Mouse (Mus musculus) hindbrain, embryonic 15.5 days (tissue): ENCODE results near the gene Klc4. TPM values are rescaled to one million over a fixed set of nuclear protein-coding genes. Genes with fewer than 3 reads are reported as not detected.

Experiments
- ATAC-seq: fragments of 200-750 bp; cut with Nextera tagmentation; 2 replicates; pipeline ENCODE4 v1.8.0; 2017; ENCODE audit warnings: low read depth, moderate number of reproducible peaks, moderate TSS enrichment; ENCODE audit not compliant: low FRiP score
- H3K27ac ChIP-seq: fragments of 300-500 bp; sonication (generic); replicated peaks from 2 replicates; pipeline ENCODE4 v1.5.1; 2015; ENCODE audit warnings: mild to moderate bottlenecking, inconsistent platforms
- H3K27me3 ChIP-seq: fragments of 300-500 bp; sonication (generic); 2 replicates; pipeline ENCODE4 v1.6.1; 2015; ENCODE audit warnings: control low read depth, inconsistent platforms
- H3K36me3 ChIP-seq: fragments of 300-500 bp; sonication (generic); 2 replicates; pipeline ENCODE4 v1.6.1; 2015; ENCODE audit warnings: control low read depth, inconsistent platforms
- H3K4me1 ChIP-seq: fragments of 300-500 bp; sonication (generic); replicated peaks from 2 replicates; pipeline ENCODE4 v1.6.1; 2015; ENCODE audit warnings: control low read depth, inconsistent platforms
- H3K4me2 ChIP-seq: fragments of 300-500 bp; sonication (generic); 2 replicates; pipeline ENCODE4 v1.6.1; 2015; ENCODE audit warnings: moderate library complexity, mild to moderate bottlenecking, inconsistent platforms
- H3K4me3 ChIP-seq: fragments of 300-500 bp; sonication (generic); 2 replicates; pipeline ENCODE4 v1.5.1; 2015; ENCODE audit warnings: mild to moderate bottlenecking, inconsistent platforms
- H3K9ac ChIP-seq: fragments of 300-500 bp; sonication (generic); 2 replicates; pipeline ENCODE4 v1.6.1; 2015; ENCODE audit warnings: inconsistent platforms
- H3K9me3 ChIP-seq: fragments of 300-500 bp; sonication (generic); 2 replicates; pipeline ENCODE4 v1.6.1; 2016; ENCODE audit warnings: control low read depth, inconsistent platforms
- WGBS: fragments of 180-500 bp; shearing (Covaris S2); methylation state at CpG from one replicate; pipeline ENCODE4 v1.1.7; 2015; 5-methylcytosine and 5-hydroxymethylcytosine counted together
- polyA plus RNA-seq: library from polyadenylated mRNA; unstranded; fragments of >200 nt; fragmentation: Nextera tagmentation; extraction: Ambion mirVana; gene quantifications from 2 replicates; pipeline ENCODE4 v1.2.1, GENCODE M21; 2015

The Klc4 gene
- polyA plus RNA-seq, result 33.9 and 35.9 TPM in 2 replicates

DNA sequence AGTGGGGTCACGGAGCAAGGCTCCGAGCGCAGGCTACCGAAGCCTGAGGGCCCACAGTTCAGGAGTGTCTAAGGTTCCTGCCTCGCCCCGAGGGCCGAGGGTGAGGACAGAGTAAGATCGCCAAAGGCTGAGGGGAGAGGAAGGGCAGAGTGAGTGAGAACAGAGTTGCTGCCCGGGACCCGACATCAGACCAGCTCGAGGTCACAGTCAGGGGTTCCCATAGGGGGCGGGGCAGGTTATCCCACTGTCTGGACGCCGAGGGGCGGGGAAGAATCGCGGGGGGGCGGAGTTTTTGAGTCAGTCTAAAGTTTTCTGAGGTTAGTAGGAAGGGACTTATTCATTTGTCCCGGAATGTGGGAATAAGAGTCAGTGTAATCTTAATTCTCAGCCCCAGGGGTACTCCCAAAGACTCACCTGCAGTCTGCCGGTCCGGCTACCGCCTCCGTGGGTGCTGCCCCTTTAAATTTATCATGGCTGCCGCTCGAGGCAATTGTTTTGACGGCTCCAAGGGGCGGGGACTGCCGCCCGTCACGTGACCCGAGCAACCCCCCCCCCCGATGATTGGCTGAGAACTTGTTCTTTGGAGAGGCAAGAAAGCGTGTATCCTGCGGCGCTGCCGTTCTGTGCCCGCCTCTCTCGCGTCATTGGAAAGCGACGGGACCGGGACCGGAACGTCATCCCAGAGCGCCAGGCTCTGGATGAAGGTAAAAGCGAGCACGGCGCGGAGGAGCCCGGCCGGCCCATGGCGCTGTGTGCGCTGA, at the start of gene Klc4, which contains the start of gene Mrpl2:
TSS of gene Klc4 (minus strand) at position 462 of the 761 bp plus-strand sequence.
TSS of gene Mrpl2 (plus strand) at position 669 of the 761 bp plus-strand sequence.
- Histone ChIP-seq H3K9ac (peak within 1 kb of the TSS; percentile 80), H3K27ac (peak within 1 kb of the TSS; percentile 93), H3K4me2 (peak within 1 kb of the TSS; percentile 80), H3K4me3 (peak within 1 kb of the TSS; percentile 72), H3K36me3 (peaks cover 7% of the 10 kb centered on the region; the same call in 1 of the 2 replicates), H3K27me3 (no peaks in the 10 kb centered on the region), H3K4me1 (peaks cover 33% of the 10 kb centered on the region), H3K9me3 (no peaks in the 10 kb centered on the region)
- peak; percentile 71 for ATAC-seq
- under 1% methylated on average over 53 of the region's 53 CpGs for WGBS

DNA sequence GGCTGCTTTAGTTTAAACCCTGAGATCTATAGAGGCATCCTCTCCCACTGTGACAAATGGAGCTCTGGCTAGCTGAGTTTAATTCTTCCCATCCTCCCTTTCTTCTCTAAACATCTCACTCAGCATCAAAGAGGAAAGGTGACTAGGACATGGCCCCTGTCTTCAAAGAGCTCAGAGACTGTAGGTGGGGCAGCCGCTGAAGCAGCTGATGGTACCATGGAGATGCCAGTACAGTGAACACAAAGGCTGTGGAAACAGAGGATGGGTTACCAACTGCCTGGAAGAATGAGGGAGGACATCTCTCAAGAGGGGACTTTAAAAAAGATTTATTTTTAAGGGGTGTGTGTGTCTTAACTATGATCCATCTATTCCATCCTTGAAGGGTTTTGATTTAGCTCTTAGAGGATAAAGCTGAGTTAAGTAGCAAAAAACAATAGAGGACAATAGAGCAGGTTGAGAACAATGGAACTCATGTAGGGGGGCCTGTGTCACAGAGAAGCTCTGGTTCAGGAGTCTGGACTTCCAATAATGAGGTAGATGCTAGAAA, 48.8 kb upstream of the Klc4 start:
- no peak for ATAC-seq
- Histone ChIP-seq H3K4me2 (no peak overlapping the region), H3K4me3 (no peak overlapping the region), H3K4me1 (no peaks in the 10 kb centered on the region), H3K9me3 (no peaks in the 10 kb centered on the region), H3K9ac (no peak overlapping the region), H3K27me3 (no peaks in the 10 kb centered on the region), H3K27ac (no peak overlapping the region), H3K36me3 (peaks cover 7% of the 10 kb centered on the region)
- 66% methylated on average over 1 of the region's 1 CpGs for WGBS

DNA sequence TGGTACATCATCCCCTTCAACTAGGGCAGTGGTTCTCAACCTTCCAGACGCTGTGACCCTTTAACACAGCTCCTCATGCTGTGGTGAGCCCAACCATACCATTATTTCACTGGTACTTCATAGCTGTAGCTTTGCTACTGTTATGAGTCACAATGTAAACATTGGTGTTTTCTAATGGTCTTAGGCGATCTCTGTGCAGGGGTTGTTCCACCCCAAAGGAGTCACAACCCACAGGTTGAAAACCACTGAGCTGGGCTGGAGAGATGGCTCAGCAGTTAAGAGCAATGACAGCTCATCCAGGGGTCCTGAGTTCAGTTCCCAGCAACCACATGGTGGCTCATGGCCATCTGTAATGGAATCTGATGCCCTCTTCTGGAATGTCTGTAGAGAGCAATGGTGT, 45.6 kb upstream of the Klc4 start:
- Histone ChIP-seq H3K9ac (no peak overlapping the region), H3K4me1 (no peaks in the 10 kb centered on the region), H3K27me3 (no peaks in the 10 kb centered on the region), H3K27ac (no peak overlapping the region), H3K36me3 (peaks cover 10% of the 10 kb centered on the region), H3K4me2 (no peak overlapping the region), H3K9me3 (no peaks in the 10 kb centered on the region), H3K4me3 (no peak overlapping the region)
- no peak for ATAC-seq
- WGBS, result 94% methylated on average over 2 of the region's 2 CpGs

DNA sequence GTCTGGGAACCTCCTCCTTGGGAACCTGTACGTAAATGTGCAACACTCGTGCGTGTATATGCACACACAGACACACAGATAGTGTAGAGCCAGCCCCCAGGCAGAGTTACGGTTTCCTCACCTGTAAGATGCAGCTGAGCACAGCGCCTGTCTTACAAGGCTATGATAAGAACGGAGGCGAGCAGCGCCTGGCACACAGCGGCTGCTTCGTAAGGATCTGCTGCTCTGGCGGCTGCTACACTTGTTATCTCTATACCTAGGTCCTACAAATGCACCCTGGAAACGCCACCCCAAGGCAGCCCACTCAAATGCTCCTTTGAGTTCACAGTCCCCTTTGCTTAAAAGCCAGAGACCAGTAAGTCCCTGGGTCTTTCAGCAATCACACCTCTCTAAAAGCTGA, 44.8 kb upstream of the Klc4 start:
- Histone ChIP-seq H3K4me2 (no peak overlapping the region), H3K4me1 (no peaks in the 10 kb centered on the region), H3K9ac (no peak overlapping the region), H3K27me3 (no peaks in the 10 kb centered on the region), H3K4me3 (no peak overlapping the region), H3K27ac (no peak overlapping the region), H3K9me3 (no peaks in the 10 kb centered on the region), H3K36me3 (peaks cover 18% of the 10 kb centered on the region)
- ATAC-seq, result no peak
- 97% methylated on average over 12 of the region's 12 CpGs for WGBS

DNA sequence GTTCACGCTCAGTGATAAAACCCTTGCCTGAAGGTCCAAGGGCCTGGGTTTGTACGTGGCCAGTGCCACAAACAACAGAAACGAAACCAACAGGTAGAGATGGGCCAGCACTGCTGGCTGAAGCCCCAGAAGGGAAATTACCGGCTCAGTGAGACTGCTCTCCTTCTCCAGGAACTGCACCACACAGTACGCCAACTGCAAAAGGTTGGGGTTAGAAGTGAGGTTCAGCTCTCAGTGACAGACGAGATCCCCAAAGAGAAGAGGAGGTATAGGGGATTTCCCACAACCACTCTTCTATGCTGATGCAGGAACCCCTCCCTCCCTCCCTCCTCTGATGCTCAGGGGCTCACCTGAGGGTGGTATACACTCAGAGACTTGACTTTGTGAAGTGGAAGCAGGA, 40.1 kb upstream of the Klc4 start:
- Histone ChIP-seq H3K4me2 (no peak overlapping the region), H3K4me1 (peaks cover 9% of the 10 kb centered on the region), H3K27me3 (no peaks in the 10 kb centered on the region), H3K4me3 (no peak overlapping the region), H3K9ac (no peak overlapping the region), H3K36me3 (peaks cover 38% of the 10 kb centered on the region), H3K9me3 (no peaks in the 10 kb centered on the region), H3K27ac (no peak overlapping the region)
- 94% methylated on average over 6 of the region's 6 CpGs for WGBS
- no peak for ATAC-seq

DNA sequence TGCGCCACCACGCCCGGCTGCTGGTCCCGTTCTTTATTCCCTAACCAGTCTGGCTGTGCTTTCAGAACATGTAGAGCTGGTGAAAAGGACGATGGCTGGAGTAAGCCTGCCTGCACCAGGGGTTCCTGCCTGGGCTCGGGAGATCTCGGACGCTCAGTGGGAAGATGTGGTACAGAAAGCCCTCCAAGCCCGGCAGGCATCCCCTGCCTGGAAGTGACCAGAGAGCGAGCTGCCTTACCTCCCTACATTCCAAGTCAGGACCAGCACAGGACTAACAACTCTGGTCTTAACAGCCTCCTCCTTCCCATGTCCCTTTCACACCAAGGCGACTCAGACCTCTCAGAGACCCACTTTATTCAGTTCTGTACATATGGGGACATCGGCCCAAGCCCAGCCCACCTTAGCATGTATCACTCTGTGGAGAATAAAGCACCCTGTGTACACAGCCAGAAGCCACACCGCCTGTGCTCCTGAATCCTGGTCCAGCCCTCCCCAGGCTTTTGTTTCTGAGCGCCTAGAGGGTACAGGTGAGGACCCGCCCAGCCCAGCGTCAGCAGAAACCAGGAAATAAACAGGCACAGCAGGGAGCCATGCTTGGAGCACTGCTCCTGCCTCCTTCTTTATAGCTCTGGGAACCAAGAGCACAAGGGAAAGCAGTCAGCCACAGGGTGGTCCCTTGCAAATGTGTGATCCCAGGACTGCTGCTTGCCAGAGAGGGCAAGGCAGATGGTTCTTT, 37.0 kb upstream of the Klc4 start:
- ATAC-seq, result no peak
- H3K36me3 ChIP-seq, result peaks cover 39% of the 10 kb centered on the region

DNA sequence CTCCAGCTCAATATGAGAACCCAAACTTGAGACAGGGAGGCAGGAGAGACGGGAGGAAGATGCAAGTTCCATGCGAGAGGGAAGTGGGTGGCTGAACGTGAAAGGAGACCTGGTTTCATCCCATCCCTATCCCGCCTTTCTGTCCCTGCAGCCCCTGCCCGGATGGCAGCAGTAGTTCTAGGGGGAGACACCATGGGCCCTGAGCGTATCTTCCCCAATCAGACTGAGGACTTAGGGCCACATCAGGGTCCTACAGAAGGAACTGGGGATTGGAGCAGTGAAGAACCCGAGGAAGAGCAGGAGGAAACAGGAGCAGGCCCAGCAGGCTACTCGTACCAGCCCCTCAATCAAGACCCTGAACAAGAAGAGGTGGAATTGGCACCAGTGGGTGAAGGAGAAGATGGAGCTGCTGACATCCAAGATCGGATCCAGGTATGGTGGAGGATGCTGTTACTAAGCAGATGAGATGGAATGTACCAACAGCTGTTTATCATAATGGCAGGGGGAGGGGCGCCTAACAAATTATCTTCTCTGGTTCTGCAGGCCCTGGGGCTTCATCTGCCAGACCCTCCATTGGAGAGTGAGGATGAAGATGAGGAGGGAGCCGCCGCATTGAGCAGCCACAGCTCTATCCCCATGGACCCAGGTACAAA, 35.8 kb upstream of the Klc4 start:
- Histone ChIP-seq H3K9me3 (no peaks in the 10 kb centered on the region), H3K4me2 (peak overlapping the region; percentile 91), H3K36me3 (peaks cover 46% of the 10 kb centered on the region), H3K4me3 (peak overlapping the region; percentile 83), H3K4me1 (peaks cover 31% of the 10 kb centered on the region), H3K9ac (peak overlapping the region; percentile 69), H3K27me3 (no peaks in the 10 kb centered on the region), H3K27ac (peak overlapping the region; percentile 84)
- ATAC-seq, result no peak
- 26% methylated on average over 12 of the region's 12 CpGs for WGBS

More for the DNA sequence above, 37.0 kb upstream of the Klc4 start:
- Histone ChIP-seq H3K9ac (no peak overlapping the region), H3K4me2 (no peak overlapping the region), H3K27me3 (no peaks in the 10 kb centered on the region), H3K9me3 (no peaks in the 10 kb centered on the region), H3K27ac (no peak overlapping the region), H3K4me3 (no peak overlapping the region), H3K4me1 (peaks cover 31% of the 10 kb centered on the region)
- WGBS, result 87% methylated on average over 16 of the region's 16 CpGs

DNA sequence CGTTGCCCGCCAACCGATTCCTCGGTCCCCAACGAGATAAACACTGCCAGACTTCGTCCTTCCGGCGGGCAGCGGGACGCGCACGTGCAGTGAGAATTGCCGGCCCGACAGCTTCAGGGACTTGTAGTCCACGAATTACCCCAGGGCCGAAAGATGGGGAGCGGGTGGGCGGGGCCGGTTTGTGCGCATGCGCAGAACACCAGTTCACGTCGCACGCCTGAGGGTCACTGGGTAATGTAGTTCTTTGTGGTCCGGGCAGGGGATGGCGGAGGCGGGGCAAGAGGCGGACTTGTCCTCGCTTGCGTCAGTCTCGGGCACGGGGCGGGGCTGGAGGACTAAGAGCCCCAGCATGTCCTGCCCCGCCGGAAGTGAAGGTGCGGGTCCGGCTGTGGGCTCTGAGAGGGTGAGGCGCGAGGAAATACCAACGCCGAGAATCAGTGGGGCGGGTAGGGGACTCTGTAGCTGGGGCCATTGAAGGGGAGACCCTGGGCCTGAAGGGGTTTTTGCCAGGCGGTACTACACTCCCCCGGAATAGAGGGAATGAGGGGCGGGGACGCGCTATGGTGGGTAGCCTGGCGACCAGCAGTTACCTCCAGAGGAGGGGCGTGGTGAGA, 35.0 kb upstream of the Klc4 start, which contains the start of gene Klhdc3:
TSS of gene Klhdc3 (minus strand) at position 155 of the 614 bp plus-strand sequence.
- Histone ChIP-seq H3K27ac (peak within 1 kb of the TSS; percentile 93), H3K9ac (peak within 1 kb of the TSS; percentile 79), H3K27me3 (no peaks in the 10 kb centered on the region), H3K4me3 (peak within 1 kb of the TSS; percentile 83), H3K9me3 (no peaks in the 10 kb centered on the region), H3K4me2 (peak within 1 kb of the TSS; percentile 91), H3K4me1 (peaks cover 31% of the 10 kb centered on the region), H3K36me3 (peaks cover 46% of the 10 kb centered on the region)
- under 1% methylated on average over 49 of the region's 49 CpGs for WGBS
- ATAC-seq, result peak; percentile 98

DNA sequence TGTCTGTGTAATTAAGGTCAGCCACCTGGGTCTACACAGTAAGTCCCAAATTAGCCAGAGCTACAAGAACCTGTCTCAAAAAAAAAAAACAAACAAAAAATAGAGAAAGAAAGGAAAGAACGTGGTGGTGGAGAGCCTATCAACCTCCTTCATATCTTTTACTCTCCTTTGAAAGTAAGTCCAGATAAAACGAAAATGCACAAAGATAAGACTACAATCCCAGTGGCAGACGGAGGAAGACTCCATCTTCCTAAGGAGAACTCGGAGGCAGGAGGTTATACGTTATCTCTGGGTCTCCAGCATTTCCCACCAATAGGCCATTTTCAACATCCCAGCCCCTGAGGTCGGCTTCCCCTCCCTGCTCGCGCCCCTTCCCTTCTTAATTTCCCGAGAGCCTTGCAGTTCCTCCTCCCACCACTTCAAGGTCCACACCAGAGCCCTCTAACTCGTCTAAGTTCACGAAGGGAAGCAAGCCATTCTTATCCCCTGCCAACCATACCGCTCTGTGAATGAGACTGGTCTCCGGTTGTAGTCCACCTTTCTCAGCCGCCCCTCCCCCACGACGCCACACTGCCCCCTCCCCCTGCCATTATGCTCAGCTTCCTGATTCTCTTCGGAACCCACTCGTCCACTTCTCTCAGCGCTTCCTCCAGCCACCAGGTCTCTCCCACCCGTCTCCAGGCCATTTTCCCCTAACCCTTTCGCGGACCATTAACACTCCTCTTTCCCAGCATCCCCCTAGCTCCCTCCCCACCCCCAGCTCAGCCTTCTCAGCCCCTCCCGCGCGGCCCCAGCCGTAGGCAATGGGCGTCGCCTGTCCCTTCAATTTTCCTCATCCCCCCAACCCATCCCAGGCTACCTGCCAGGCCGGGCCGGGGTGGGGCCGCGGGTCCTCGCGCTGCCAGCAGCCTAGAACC, 34.3 kb upstream of the Klc4 start:
- Histone ChIP-seq H3K27ac (peak overlapping the region; percentile 93), H3K4me1 (peaks cover 31% of the 10 kb centered on the region), H3K27me3 (no peaks in the 10 kb centered on the region), H3K36me3 (peaks cover 46% of the 10 kb centered on the region), H3K4me2 (peak overlapping the region; percentile 81), H3K4me3 (peak overlapping the region; percentile 83), H3K9me3 (no peaks in the 10 kb centered on the region), H3K9ac (peak overlapping the region; percentile 79)
- ATAC-seq, result peak; percentile 6
- WGBS, result 1% methylated on average over 33 of the region's 34 CpGs

DNA sequence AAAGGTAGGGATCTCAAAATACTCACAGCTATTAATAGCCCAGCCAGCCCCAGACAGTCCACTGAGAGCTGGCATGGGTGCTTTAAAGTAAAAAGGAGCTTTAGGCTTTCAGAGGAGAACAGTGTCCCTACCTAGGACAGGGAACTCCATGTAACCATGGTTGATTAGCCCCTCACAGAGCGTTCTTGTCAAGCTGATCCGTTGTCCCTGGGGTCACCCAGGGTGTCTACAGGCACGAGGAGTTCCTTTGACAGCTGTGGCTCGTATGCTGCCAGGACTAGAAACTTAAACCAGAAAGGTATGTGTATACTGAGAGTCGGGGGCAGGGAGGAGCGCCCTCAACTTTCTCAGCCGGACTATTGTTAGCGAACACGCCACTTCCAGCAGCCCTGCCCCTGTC, 33.1 kb upstream of the Klc4 start:
- peaks cover 39% of the 10 kb centered on the region for H3K36me3 ChIP-seq
- 0 out of 2 replicates have a peak overlapping the region, but pooled peaks have one; percentile 79 for H3K9ac ChIP-seq
- no peak overlapping the region for H3K27ac ChIP-seq
- peak overlapping the region; percentile 83 for H3K4me3 ChIP-seq
- H3K4me1 ChIP-seq, result peaks cover 40% of the 10 kb centered on the region
- H3K27me3 ChIP-seq, result no peaks in the 10 kb centered on the region
- peak overlapping the region; percentile 81 for H3K4me2 ChIP-seq
- WGBS, result 70% methylated on average over 9 of the region's 9 CpGs
- ATAC-seq, result no peak
- H3K9me3 ChIP-seq, result no peaks in the 10 kb centered on the region
